Mouse (Mus musculus): Measurements from ENCODE around the gene Ropn1l. TPM values are rescaled to one million over a fixed set of nuclear protein-coding genes. Genes with fewer than 3 reads are reported as not detected.

Ropn1l gene
- polyA plus RNA-seq, 1 experiment from 2014 or later: 1.7 TPM

Other genes with a start within 250 kb of the Ropn1l start
- 80.5 and 86.7 TPM in 2 replicates for gene Dap, start 229.4 kb downstream of the Ropn1l start, polyA plus RNA-seq (2015; fragmentation: Nextera tagmentation; extraction: Ambion mirVana)
- 0.07 and 0.76 TPM in 2 replicates for gene Ankrd33b, start 86.0 kb downstream of the Ropn1l start, polyA plus RNA-seq (2015; fragmentation: Nextera tagmentation; extraction: Ambion mirVana)
- gene March6, start 77.3 kb upstream of the Ropn1l start, polyA plus RNA-seq (2015; fragmentation: Nextera tagmentation; extraction: Ambion mirVana): 21.7 and 24.6 TPM in 2 replicates
- 60.9 and 74.5 TPM in 2 replicates for gene Cmbl, start 111.7 kb upstream of the Ropn1l start, polyA plus RNA-seq (2015; fragmentation: Nextera tagmentation; extraction: Ambion mirVana)
- gene Cct5, start 148.1 kb upstream of the Ropn1l start, polyA plus RNA-seq (2015; fragmentation: Nextera tagmentation; extraction: Ambion mirVana): 415 and 467 TPM in 2 replicates
- 15.7 and 15.8 TPM in 2 replicates for gene Fam173b, start 148.1 kb upstream of the Ropn1l start, polyA plus RNA-seq (2015; fragmentation: Nextera tagmentation; extraction: Ambion mirVana)